Mouse (Mus musculus) telencephalon, adult 2 months (tissue): ENCODE results near the gene Sorbs2.
A peak's percentile ranks its signal among the peaks of the same experiment; 100 is the strongest.
"Not testable (repeated sequence)": the region's sequence is repeated elsewhere in the genome, so short reads cannot be mapped to it uniquely, and the experiment has no call there.

Source experiments
- DNase-seq: peaks from one replicate; pipeline ENCODE4 v3.0.0-alpha.2; 2011; ENCODE audit warnings: low read depth, low spot score

Gene Sorbs2

GRCm38 (mm10) chr8:45833896-45834295 is 326.3 kb downstream of the Sorbs2 start:
- no peak for DNase-seq

GRCm38 (mm10) chr8:45843306-45843705 is 335.7 kb downstream of the Sorbs2 start:
- DNase-seq: no peak

- peak; percentile 65 for DNase-seq
Measured at GRCm38 (mm10) chr8:45844097-45844885, 336.7 kb downstream of the Sorbs2 start.

- DNase-seq: peak; percentile 33
Measured at GRCm38 (mm10) chr8:45844911-45845481, 337.4 kb downstream of the Sorbs2 start.

GRCm38 (mm10) chr8:45845906-45846305 is 338.3 kb downstream of the Sorbs2 start:
- no peak for DNase-seq

- DNase-seq: no peak
Measured at GRCm38 (mm10) chr8:45855118-45855517, 347.5 kb downstream of the Sorbs2 start.

GRCm38 (mm10) chr8:45857734-45858133 is 350.1 kb downstream of the Sorbs2 start:
- no peak for DNase-seq

- DNase-seq: no peak
Measured at GRCm38 (mm10) chr8:45858391-45858790, 350.8 kb downstream of the Sorbs2 start.

- not testable (repeated sequence) for DNase-seq
Measured at GRCm38 (mm10) chr8:45871587-45871986, 364.0 kb downstream of the Sorbs2 start.

- DNase-seq: no peak
Measured at GRCm38 (mm10) chr8:45872077-45872476, 364.5 kb downstream of the Sorbs2 start.

- peak; percentile 26 for DNase-seq
Measured at GRCm38 (mm10) chr8:45874945-45875626, 367.5 kb downstream of the Sorbs2 start.

GRCm38 (mm10) chr8:45876397-45876796 is 368.8 kb downstream of the Sorbs2 start:
- DNase-seq: no peak
